Mouse (Mus musculus) yolk sac, embryonic 10.5 days (tissue): ENCODE measurements around the gene Pbrm1.

ENCODE experiments used
- DNase-seq: peaks from one replicate; pipeline ENCODE4 v3.0.0-alpha.2; 2017; ENCODE audit warnings: low spot score

Gene Pbrm1

GRCm38 (mm10) chr14:31166827-31167226 lies 147.9 kb downstream of the Pbrm1 start:
- DNase-seq = no peak

GRCm38 (mm10) chr14:31168425-31168824 lies 149.5 kb downstream of the Pbrm1 start, which contains the start of gene Stab1:
Stab1 (minus strand) TSS chr14:31168641.
- peak; percentile 29 for DNase-seq

DNA sequence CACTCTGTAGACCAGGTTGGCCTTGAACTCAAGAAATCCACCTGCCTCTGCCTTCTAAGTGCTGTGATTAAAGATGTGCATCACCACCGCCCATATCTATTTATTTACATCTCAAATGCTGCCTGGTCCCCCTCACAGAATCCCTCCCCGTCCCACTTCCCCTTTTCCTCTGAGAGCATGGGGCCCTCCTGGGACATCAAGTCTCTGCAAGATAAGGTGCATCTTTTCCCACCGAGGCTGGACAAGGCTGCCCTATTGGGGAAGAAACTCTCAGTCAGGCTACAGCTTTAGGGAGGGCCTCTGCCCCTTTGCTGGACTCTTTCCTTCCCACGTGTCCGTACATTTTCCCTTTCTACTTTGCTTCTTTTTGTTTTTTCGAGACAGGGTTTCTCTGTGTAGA lies 150.6 kb downstream of the Pbrm1 start:
- no peak for DNase-seq

- no peak for DNase-seq
Observed at GRCm38 (mm10) chr14:31170963-31171362, 152.0 kb downstream of the Pbrm1 start.
